Mouse (Mus musculus) bone marrow macrophage, adult 2 months (primary cell): Measurements from ENCODE around the gene Taf3.

Experiments used
- CTCF ChIP-seq: IDR thresholded peaks from 2 replicates; pipeline ENCODE4 v1.5.1; 2012; ENCODE audit warnings: low read depth, mild to moderate bottlenecking, low read length, moderate library complexity
- POLR2A ChIP-seq: IDR thresholded peaks from 2 replicates; pipeline ENCODE4 v1.6.1; 2012; ENCODE audit warnings: mild to moderate bottlenecking, low read depth, low read length, borderline replicate concordance

- no peak for TF ChIP-seq CTCF
- no peak for TF ChIP-seq POLR2A
Measured at GRCm38 (mm10) chr2:9956546-9956945, 91.8 kb downstream of the Taf3 start.
